Mouse (Mus musculus) olfactory bulb, adult 2 months (tissue): Measurements from ENCODE around the gene Sbno2.

Source experiments
- CTCF ChIP-seq: fragments of 200-500 bp; IDR thresholded peaks from 2 replicates; pipeline ENCODE4 v1.5.1; 2012; ENCODE audit warnings: low read depth, mild to moderate bottlenecking, low read length, moderate library complexity; ENCODE audit not compliant: insufficient read depth
- POLR2A ChIP-seq: fragments of 200-500 bp; IDR thresholded peaks from 2 replicates; pipeline ENCODE4 v1.6.1; 2012; ENCODE audit warnings: mild to moderate bottlenecking, low read depth, low read length, moderate library complexity; ENCODE audit not compliant: insufficient read depth

- no peak for TF ChIP-seq CTCF
- TF ChIP-seq POLR2A, result no peak
Measured at GRCm38 (mm10) chr10:80011740-80012139, 93.6 kb downstream of the Sbno2 start.
